Comparison of ENCODE assay signal across 8 mouse cellular contexts in the genomic region with DNA sequence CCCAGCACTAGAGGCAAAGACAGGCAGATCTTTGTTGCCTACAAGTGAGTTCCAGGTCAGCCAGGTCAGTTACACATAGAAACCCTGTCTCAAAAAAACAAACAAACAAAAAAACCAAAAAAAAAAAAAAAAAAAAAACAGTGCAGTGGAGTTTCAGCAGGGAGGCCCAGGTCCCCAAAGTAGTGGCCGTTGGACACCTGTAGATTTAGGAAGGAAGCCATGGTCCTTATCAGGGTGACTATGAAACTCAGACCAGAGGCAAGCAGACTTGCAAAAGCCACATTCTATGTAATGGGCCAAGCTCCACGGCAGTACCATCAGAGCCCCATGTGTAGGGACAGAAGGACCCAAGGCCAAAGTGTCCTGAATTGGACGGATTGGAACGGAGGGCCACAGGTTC. TPM values are rescaled to one million over a fixed set of nuclear protein-coding genes. Genes with fewer than 3 reads are reported as not detected.
DNase-seq lines count a peak whose midpoint lies in the region; ATAC-seq and TF ChIP-seq lines count a peak whose summit lies in the region.

No protein-coding gene starts in this region.

- dilution Hi-C loops in CH12.LX (cut with MboI; ENCODE audit: extremely low pct_ligation_motif_present, extremely low pct_unique_long_range_greater_than_20kb, low sequenced_read_pairs) = no loop called here

- DNase-seq in heart, postnatal 36 days = no peak
- no peak for DNase-seq in CH12.LX (ENCODE audit: extremely low read depth)
- no peak for DNase-seq in left cerebral cortex, adult 9 months (ENCODE audit: low spot score in 2 of 2)
- no peak for DNase-seq in gastrocnemius, adult 18-20 months (ENCODE audit: low spot score)
- DNase-seq in embryo, embryonic 10 days (ENCODE audit: low spot score) = no peak

- TF ChIP-seq RAD21 in CH12.LX (IDR thresholded peaks at IDR 0.05; ENCODE audit: low read depth, low read length) = no peak

- H3K9ac ChIP-seq in heart, embryonic 12.5 days = peak overlapping the region; percentile 87; the same call in 1 of the 2 replicates
- H3K9ac ChIP-seq in CH12.LX (ENCODE audit: insufficient read depth, low read depth) = peak overlapping the region; percentile 81
- peak overlapping the region; percentile 81; the same call in 1 of the 2 replicates for H3K9ac ChIP-seq in forebrain, embryonic 15.5 days (replicated peaks)
- H3K9ac ChIP-seq in liver, embryonic 15.5 days = peak overlapping the region; percentile 70

- TF ChIP-seq EP300 in CH12.LX (IDR thresholded peaks at IDR 0.05; ENCODE audit: low read length) = no peak

- no peaks in the 10 kb centered on the region for H3K79me2 ChIP-seq in CH12.LX (replicated peaks; ENCODE audit: control insufficient read depth, extremely low read depth, insufficient read depth, poor library complexity, severe bottlenecking)

- no peak for TF ChIP-seq POLR2A in CH12.LX (IDR thresholded peaks at IDR 0.05; ENCODE audit: low read depth, low read length)

- H3K4me1 ChIP-seq in heart, embryonic 12.5 days (replicated peaks) = peaks cover 37% of the 10 kb centered on the region
- H3K4me1 ChIP-seq in CH12.LX (ENCODE audit: control insufficient read depth in 1 of 2, insufficient read depth in 2 of 2) = peaks cover 10 to 42% of the 10 kb centered on the region in 2 experiments
- peaks cover 39% of the 10 kb centered on the region for H3K4me1 ChIP-seq in forebrain, embryonic 15.5 days
- peaks cover 94% of the 10 kb centered on the region for H3K4me1 ChIP-seq in liver, embryonic 15.5 days (replicated peaks)

- peak overlapping the region; percentile 94 for H3K4me2 ChIP-seq in heart, embryonic 12.5 days
- peak overlapping the region; percentile 84 for H3K4me2 ChIP-seq in CH12.LX (ENCODE audit: insufficient read depth, low read depth, poor library complexity, severe bottlenecking)
- peak overlapping the region; percentile 81 for H3K4me2 ChIP-seq in forebrain, embryonic 15.5 days (replicated peaks)
- H3K4me2 ChIP-seq in liver, embryonic 15.5 days = peak overlapping the region; percentile 80

- H3K36me3 ChIP-seq in heart, embryonic 12.5 days = peaks cover 11% of the 10 kb centered on the region
- H3K36me3 ChIP-seq in CH12.LX (replicated peaks in 1 of 2; ENCODE audit: control insufficient read depth in 1 of 2, insufficient read depth in 1 of 2, low read length in 1 of 2) = peaks cover 8 to 33% of the 10 kb centered on the region in 2 experiments
- H3K36me3 ChIP-seq in forebrain, embryonic 15.5 days = no peaks in the 10 kb centered on the region
- H3K36me3 ChIP-seq in liver, embryonic 15.5 days (replicated peaks) = peaks cover 22% of the 10 kb centered on the region

- 77% methylated on average over 4 of the region's 4 CpGs for WGBS in heart, embryonic 12.5 days
- 83% methylated on average over 4 of the region's 4 CpGs for WGBS in forebrain, embryonic 15.5 days
- 23% methylated on average over 4 of the region's 4 CpGs for WGBS in liver, embryonic 15.5 days (ENCODE audit: insufficient replicate concordance)

- no peak overlapping the region for H3K27ac ChIP-seq in heart, embryonic 12.5 days (ENCODE audit: poor library complexity, severe bottlenecking)
- H3K27ac ChIP-seq in CH12.LX (ENCODE audit: insufficient read depth, low read depth) = no peak overlapping the region
- peak overlapping the region; percentile 90; the same call in 1 of the 2 replicates for H3K27ac ChIP-seq in forebrain, embryonic 15.5 days (replicated peaks)
- H3K27ac ChIP-seq in liver, embryonic 15.5 days (replicated peaks) = peak overlapping the region; percentile 96

- in situ Hi-C loops in CH12.LX (cut with MboI; ENCODE audit: low pct_ligation_motif_present, low pct_unique_long_range_greater_than_20kb, low sequenced_read_pairs) = no loop called here

- ATAC-seq in heart, embryonic 12.5 days (ENCODE audit: insufficient number of reproducible peaks, low FRiP score) = no peak
- no peak for ATAC-seq in forebrain, embryonic 15.5 days (replicated peaks)
- ATAC-seq in liver, embryonic 15.5 days (ENCODE audit: insufficient read depth) = no peak

- TF ChIP-seq CTCF in CH12.LX (conservative IDR thresholded peaks at IDR 0.05 in 1 of 2, IDR thresholded peaks at IDR 0.05 in 1 of 2; ENCODE audit: low read depth in 2 of 2, low read length in 2 of 2) = no peak

- H3K27me3 ChIP-seq in heart, embryonic 12.5 days (replicated peaks) = no peaks in the 10 kb centered on the region
- H3K27me3 ChIP-seq in CH12.LX (replicated peaks) = no peaks in the 10 kb centered on the region
- H3K27me3 ChIP-seq in forebrain, embryonic 15.5 days = no peaks in the 10 kb centered on the region
- H3K27me3 ChIP-seq in liver, embryonic 15.5 days = no peaks in the 10 kb centered on the region

- no peaks in the 10 kb centered on the region for H3K9me3 ChIP-seq in heart, embryonic 12.5 days (replicated peaks)
- H3K9me3 ChIP-seq in CH12.LX (replicated peaks; ENCODE audit: low read length) = no peaks in the 10 kb centered on the region
- H3K9me3 ChIP-seq in forebrain, embryonic 15.5 days = no peaks in the 10 kb centered on the region
- H3K9me3 ChIP-seq in liver, embryonic 15.5 days (replicated peaks) = no peaks in the 10 kb centered on the region

- H3K4me3 ChIP-seq in heart, embryonic 12.5 days = peak overlapping the region; percentile 67
- peak overlapping the region; percentile 62 to 95 (median 84) for H3K4me3 ChIP-seq in CH12.LX (replicated peaks in 1 of 3; ENCODE audit: low read depth in 2 of 3, low read length in 2 of 3, poor library complexity in 1 of 3)
- H3K4me3 ChIP-seq in forebrain, embryonic 15.5 days = peak overlapping the region; percentile 71
- peak overlapping the region; percentile 64 for H3K4me3 ChIP-seq in liver, embryonic 15.5 days (replicated peaks)

- intact Hi-C loops in heart, postnatal 36 days (cut with DNase I) = no loop called here

TF ChIP-seq in CH12.LX, 34 proteins besides CTCF, POLR2A, EP300 and RAD21 (continues in another document):
- TF ChIP-seq GABPA (IDR thresholded peaks at IDR 0.05; ENCODE audit: insufficient replicate concordance, low read depth, low read length) (no peak), USF2 (conservative IDR thresholded peaks at IDR 0.05; ENCODE audit: low read depth, low read length) (no peak), NRF1 (IDR thresholded peaks at IDR 0.05; ENCODE audit: low read depth, low read length) (no peak), TBP (conservative IDR thresholded peaks at IDR 0.05; ENCODE audit: low read depth, low read length) (no peak), ELF1 (IDR thresholded peaks at IDR 0.05; ENCODE audit: low read depth, low read length) (no peak), SIN3A (IDR thresholded peaks at IDR 0.05; ENCODE audit: low read length) (no peak), MEF2A (IDR thresholded peaks at IDR 0.05; ENCODE audit: borderline replicate concordance, low read depth, low read length) (no peak), NELFE (IDR thresholded peaks at IDR 0.05; ENCODE audit: low read depth, low read length) (no peak)

RNA-seq across cellular contexts. Expression of gene Hyal3, which starts 1.0 kb away (rescaled TPM):
- polyA plus RNA-seq in heart, embryonic 12.5 days (2016; fragmentation: Nextera tagmentation; extraction: Ambion mirVana) = 0.49 and 0.64 TPM in 2 replicates
- under 1 TPM; 0.36 to 0.46 TPM for total RNA-seq in heart, postnatal 36 days (2021)
- 0.13 TPM in 1 of 2 replicates, not detected in the other for total RNA-seq in CH12.LX (2012; rRNA removed)
- total RNA-seq in CH12.LX (2014; rRNA removed) = 0.12 TPM in 1 of 2 replicates, not detected in the other
- 0.14 and 0.21 TPM in 2 replicates for polyA plus RNA-seq in CH12.LX (2012; ENCODE audit: insufficient read length, low read depth)
- polyA plus RNA-seq in forebrain, embryonic 15.5 days (2015; fragmentation: Nextera tagmentation; extraction: Ambion mirVana) = 1.3 and 2.1 TPM in 2 replicates
- polyA plus RNA-seq in liver, embryonic 15.5 days (2015; fragmentation: Nextera tagmentation; extraction: Ambion mirVana) = 0.64 TPM in 2 replicates
- total RNA-seq in gastrocnemius, adult 18-20 months (2021) = under 1 TPM; 0.19 to 0.23 TPM

RNA-seq across cellular contexts. Expression of gene Naa80, which starts 2.9 kb away (rescaled TPM):
- polyA plus RNA-seq in heart, embryonic 12.5 days (2016; fragmentation: Nextera tagmentation; extraction: Ambion mirVana) = 10.2 and 12.6 TPM in 2 replicates
- 10 to 100 TPM; 16.6 to 19.1 TPM for total RNA-seq in heart, postnatal 36 days (2021)
- total RNA-seq in CH12.LX (2012; rRNA removed) (4.4 and 4.8 TPM in 2 replicates), CH12.LX (2014; rRNA removed) (0.70 and 1.7 TPM in 2 replicates)
- polyA plus RNA-seq in CH12.LX (2012; ENCODE audit: insufficient read length, low read depth) = 5.5 and 9.3 TPM in 2 replicates
- polyA plus RNA-seq in forebrain, embryonic 15.5 days (2015; fragmentation: Nextera tagmentation; extraction: Ambion mirVana) = 14.7 and 17.0 TPM in 2 replicates
- polyA plus RNA-seq in liver, embryonic 15.5 days (2015; fragmentation: Nextera tagmentation; extraction: Ambion mirVana) = 12.3 and 12.8 TPM in 2 replicates
- total RNA-seq in gastrocnemius, adult 18-20 months (2021) = 10 to 100 TPM; 14.0 to 15.3 TPM

RNA-seq across cellular contexts. Expression of gene Hyal1, which starts 4.9 kb away (rescaled TPM):
- polyA plus RNA-seq in heart, embryonic 12.5 days (2016; fragmentation: Nextera tagmentation; extraction: Ambion mirVana) = 5.5 and 5.7 TPM in 2 replicates
- 1 to 10 TPM; 5.1 to 5.7 TPM for total RNA-seq in heart, postnatal 36 days (2021)
- total RNA-seq in CH12.LX (2012; rRNA removed) (0.38 and 0.59 TPM in 2 replicates), CH12.LX (2014; rRNA removed) (0.16 TPM in 1 of 2 replicates, not detected in the other)
- 0.40 and 0.82 TPM in 2 replicates for polyA plus RNA-seq in CH12.LX (2012; ENCODE audit: insufficient read length, low read depth)
- polyA plus RNA-seq in forebrain, embryonic 15.5 days (2015; fragmentation: Nextera tagmentation; extraction: Ambion mirVana) = 8.6 and 8.8 TPM in 2 replicates
- polyA plus RNA-seq in liver, embryonic 15.5 days (2015; fragmentation: Nextera tagmentation; extraction: Ambion mirVana) = 3.2 and 4.2 TPM in 2 replicates
- 1 to 10 TPM; 1.4 to 1.5 TPM for total RNA-seq in gastrocnemius, adult 18-20 months (2021)

RNA-seq across cellular contexts. Expression of gene Ifrd2, which starts 5.9 kb away (rescaled TPM):
- 34.0 and 35.5 TPM in 2 replicates for polyA plus RNA-seq in heart, embryonic 12.5 days (2016; fragmentation: Nextera tagmentation; extraction: Ambion mirVana)
- total RNA-seq in heart, postnatal 36 days (2021) = 10 to 100 TPM; 48.4 to 51.2 TPM
- total RNA-seq in CH12.LX (2012; rRNA removed) (91.3 and 101 TPM in 2 replicates), CH12.LX (2014; rRNA removed) (57.7 and 62.8 TPM in 2 replicates)
- polyA plus RNA-seq in CH12.LX (2012; ENCODE audit: insufficient read length, low read depth) = 127 and 143 TPM in 2 replicates
- 15.4 and 16.9 TPM in 2 replicates for polyA plus RNA-seq in forebrain, embryonic 15.5 days (2015; fragmentation: Nextera tagmentation; extraction: Ambion mirVana)
- 161 and 198 TPM in 2 replicates for polyA plus RNA-seq in liver, embryonic 15.5 days (2015; fragmentation: Nextera tagmentation; extraction: Ambion mirVana)
- 10 to 100 TPM; 44.6 to 49.7 TPM for total RNA-seq in gastrocnemius, adult 18-20 months (2021)

RNA-seq across cellular contexts. Expression of gene Hyal2, which starts 13.8 kb away (rescaled TPM):
- 103 and 106 TPM in 2 replicates for polyA plus RNA-seq in heart, embryonic 12.5 days (2016; fragmentation: Nextera tagmentation; extraction: Ambion mirVana)
- total RNA-seq in heart, postnatal 36 days (2021) = 10 to 100 TPM; 36.4 to 39.0 TPM
- total RNA-seq in CH12.LX (2012; rRNA removed) (26.8 and 31.8 TPM in 2 replicates), CH12.LX (2014; rRNA removed) (14.6 and 16.4 TPM in 2 replicates)
- polyA plus RNA-seq in CH12.LX (2012; ENCODE audit: insufficient read length, low read depth) = 23.0 and 30.9 TPM in 2 replicates
- 75.3 and 76.2 TPM in 2 replicates for polyA plus RNA-seq in forebrain, embryonic 15.5 days (2015; fragmentation: Nextera tagmentation; extraction: Ambion mirVana)
- polyA plus RNA-seq in liver, embryonic 15.5 days (2015; fragmentation: Nextera tagmentation; extraction: Ambion mirVana) = 48.8 and 56.3 TPM in 2 replicates
- total RNA-seq in gastrocnemius, adult 18-20 months (2021) = 10 to 100 TPM; 14.0 to 25.3 TPM

Comparison
In these comparisons a context has a peak if more than half of its experiments do, and no peak if none do; other contexts are left out.
1. H3K27ac ChIP-seq: peak in forebrain, embryonic 15.5 days (single experiment) and liver, embryonic 15.5 days (single experiment); none in heart, embryonic 12.5 days (single experiment) and CH12.LX (single experiment).
2. Peak in every context shown above with its lines, with median percentiles within 50 percentile points of each other: H3K4me2 ChIP-seq, H3K4me3 ChIP-seq and H3K9ac ChIP-seq.